Mouse (Mus musculus) small intestine, adult 2 months (tissue): ENCODE measurements around the gene Nck2. TPM values are rescaled to one million over a fixed set of nuclear protein-coding genes. Genes with fewer than 3 reads are reported as not detected.

Experiments
- H3K27ac ChIP-seq: fragments of 200-500 bp; 2 replicates; pipeline ENCODE4 v1.5.1; 2012; ENCODE audit warnings: low read depth, low read length, control low read depth, inconsistent platforms; ENCODE audit not compliant: insufficient read depth
- H3K27me3 ChIP-seq: fragments of 200-500 bp; 2 replicates; pipeline ENCODE4 v1.6.1; 2012; ENCODE audit warnings: mild to moderate bottlenecking, moderate library complexity, low read length, inconsistent platforms; ENCODE audit not compliant: control insufficient read depth, insufficient read depth
- H3K36me3 ChIP-seq: fragments of 200-500 bp; 2 replicates; pipeline ENCODE4 v1.6.1; 2012; ENCODE audit warnings: mild to moderate bottlenecking, low read length, control low read depth, inconsistent platforms; ENCODE audit not compliant: control insufficient read depth, insufficient read depth
- H3K4me1 ChIP-seq: fragments of 200-500 bp; 2 replicates; pipeline ENCODE4 v1.6.1; 2012; ENCODE audit warnings: low read length, inconsistent platforms, mixed read lengths; ENCODE audit not compliant: control insufficient read depth, insufficient read depth, insufficient read length
- H3K4me3 ChIP-seq: fragments of 200-500 bp; 2 replicates; pipeline ENCODE4 v1.5.1; 2012; ENCODE audit warnings: low read depth, mild to moderate bottlenecking, control low read depth, inconsistent platforms, low read length, moderate library complexity
- CTCF ChIP-seq: fragments of 200-500 bp; IDR thresholded peaks from 2 replicates; pipeline ENCODE4 v1.5.1; 2012; ENCODE audit warnings: low read depth, mild to moderate bottlenecking, control low read depth, inconsistent platforms, low read length, moderate library complexity, mixed read lengths; ENCODE audit not compliant: insufficient replicate concordance, insufficient read length; ENCODE audit errors: extremely low read depth
- POLR2A ChIP-seq: fragments of 200-500 bp; IDR thresholded peaks from 2 replicates; pipeline ENCODE4 v1.6.1; 2012; ENCODE audit warnings: low read depth, mild to moderate bottlenecking, control low read depth, inconsistent platforms, low read length, moderate library complexity
- WGBS: fragments of 180-500 bp; shearing (Covaris S2); methylation state at CpG from one replicate; pipeline ENCODE4 v1.1.7; 2018; 5-methylcytosine and 5-hydroxymethylcytosine counted together
- polyA plus RNA-seq: library from polyadenylated mRNA; depleted of rRNA; stranded (reverse); fragments of >200 nt; gene quantifications from 2 replicates; pipeline ENCODE4 v1.2.3, GENCODE M21; 2012

Nck2 gene
- polyA plus RNA-seq, 1 experiment = 51.6 TPM

GRCm38 (mm10) chr1:43583564-43583963 lies 139.2 kb downstream of the Nck2 start:
- H3K36me3 ChIP-seq = no peaks in the 10 kb centered on the region
- WGBS = 93% methylated on average over 1 of the region's 1 CpGs
- no peak overlapping the region for H3K4me3 ChIP-seq
- no peaks in the 10 kb centered on the region for H3K27me3 ChIP-seq
- no peaks in the 10 kb centered on the region for H3K4me1 ChIP-seq
- no peak for TF ChIP-seq POLR2A
- TF ChIP-seq CTCF = no peak
- H3K27ac ChIP-seq = no peak overlapping the region

- no peaks in the 10 kb centered on the region for H3K27me3 ChIP-seq
- TF ChIP-seq CTCF = no peak
- H3K4me1 ChIP-seq = no peaks in the 10 kb centered on the region
- 84% methylated on average over 1 of the region's 1 CpGs for WGBS
- no peak overlapping the region for H3K27ac ChIP-seq
- no peak overlapping the region for H3K4me3 ChIP-seq
- H3K36me3 ChIP-seq = no peaks in the 10 kb centered on the region
These were observed 144.6 kb downstream of the Nck2 start for GRCm38 (mm10) chr1:43589001-43589400.

- H3K4me1 ChIP-seq = no peaks in the 10 kb centered on the region
- H3K36me3 ChIP-seq = no peaks in the 10 kb centered on the region
- no peak overlapping the region for H3K27ac ChIP-seq
- no peaks in the 10 kb centered on the region for H3K27me3 ChIP-seq
- 61% methylated on average over 2 of the region's 2 CpGs for WGBS
- TF ChIP-seq CTCF (no peak), POLR2A (no peak)
- H3K4me3 ChIP-seq = no peak overlapping the region
These were observed 145.5 kb downstream of the Nck2 start for GRCm38 (mm10) chr1:43589910-43590309.

- H3K4me1 ChIP-seq = no peaks in the 10 kb centered on the region
- no peak overlapping the region for H3K27ac ChIP-seq
- TF ChIP-seq POLR2A = no peak
- TF ChIP-seq CTCF = no peak
- no peaks in the 10 kb centered on the region for H3K27me3 ChIP-seq
- H3K4me3 ChIP-seq = no peak overlapping the region
- H3K36me3 ChIP-seq = no peaks in the 10 kb centered on the region
- WGBS = 54% methylated on average over 1 of the region's 1 CpGs
These were observed 146.3 kb downstream of the Nck2 start for GRCm38 (mm10) chr1:43590727-43591126.

GRCm38 (mm10) chr1:43593069-43593468 lies 148.7 kb downstream of the Nck2 start:
- Histone ChIP-seq H3K4me3 (no peak overlapping the region), H3K36me3 (no peaks in the 10 kb centered on the region), H3K27ac (no peak overlapping the region), H3K4me1 (no peaks in the 10 kb centered on the region), H3K27me3 (no peaks in the 10 kb centered on the region)
- 78% methylated on average over 3 of the region's 3 CpGs for WGBS
- no peak for TF ChIP-seq CTCF
- TF ChIP-seq POLR2A = no peak

- H3K27ac ChIP-seq = no peak overlapping the region
- TF ChIP-seq CTCF = no peak
- TF ChIP-seq POLR2A = no peak
- no peaks in the 10 kb centered on the region for H3K4me1 ChIP-seq
- 27% methylated on average over 4 of the region's 4 CpGs for WGBS
- H3K36me3 ChIP-seq = no peaks in the 10 kb centered on the region
- H3K27me3 ChIP-seq = no peaks in the 10 kb centered on the region
- no peak overlapping the region for H3K4me3 ChIP-seq
These were observed 150.4 kb downstream of the Nck2 start for GRCm38 (mm10) chr1:43594738-43595137.

- TF ChIP-seq POLR2A = no peak
- no peak for TF ChIP-seq CTCF
- Histone ChIP-seq H3K4me1 (no peaks in the 10 kb centered on the region), H3K27me3 (no peaks in the 10 kb centered on the region), H3K36me3 (no peaks in the 10 kb centered on the region), H3K27ac (no peak overlapping the region), H3K4me3 (no peak overlapping the region)
These were observed 153.4 kb downstream of the Nck2 start for GRCm38 (mm10) chr1:43597731-43598130.

GRCm38 (mm10) chr1:43599483-43599882 lies 155.1 kb downstream of the Nck2 start:
- Histone ChIP-seq H3K36me3 (no peaks in the 10 kb centered on the region), H3K4me1 (no peaks in the 10 kb centered on the region), H3K27me3 (no peaks in the 10 kb centered on the region), H3K4me3 (no peak overlapping the region), H3K27ac (no peak overlapping the region)
- no peak for TF ChIP-seq CTCF
- TF ChIP-seq POLR2A = no peak
